Mouse (Mus musculus) cerebellum, adult 2 months (tissue): ENCODE data around the gene Fxr2. TPM values are rescaled to one million over a fixed set of nuclear protein-coding genes. Genes with fewer than 3 reads are reported as not detected.
A peak's percentile ranks its signal among the peaks of the same experiment; 100 is the strongest.

Experiments
- DNase-seq, 2 experiments: peaks; one replicate each; pipeline ENCODE4 v3.0.0; 2021
- H3K27ac ChIP-seq: fragments of 200-500 bp; 2 replicates; pipeline ENCODE4 v1.5.1; 2012; ENCODE audit warnings: low read length, control low read depth, inconsistent platforms; ENCODE audit not compliant: insufficient read depth
- H3K27me3 ChIP-seq: fragments of 200-500 bp; 2 replicates; pipeline ENCODE4 v1.6.1; 2012; ENCODE audit warnings: inconsistent platforms, mild to moderate bottlenecking, low read length, moderate library complexity; ENCODE audit not compliant: control insufficient read depth, insufficient read depth
- H3K4me1 ChIP-seq: fragments of 200-500 bp; 2 replicates; pipeline ENCODE4 v1.6.1; 2011; ENCODE audit warnings: low read length; ENCODE audit not compliant: control insufficient read depth, insufficient read depth
- H3K4me3 ChIP-seq: fragments of 200-500 bp; replicated peaks from 2 replicates; pipeline ENCODE3; 2011; ENCODE audit warnings: mild to moderate bottlenecking, low read depth, low read length, control low read depth; ENCODE audit not compliant: insufficient read depth
- CTCF ChIP-seq: fragments of 200-500 bp; IDR thresholded peaks from 2 replicates; pipeline ENCODE4 v1.5.1; 2011; ENCODE audit warnings: low read depth, mild to moderate bottlenecking, control low read depth, low read length, moderate library complexity, borderline replicate concordance; ENCODE audit not compliant: insufficient read depth
- POLR2A ChIP-seq: fragments of 200-500 bp; IDR thresholded peaks from 2 replicates; pipeline ENCODE4 v1.6.1; 2011; ENCODE audit warnings: low read length, control low read depth, borderline replicate concordance; ENCODE audit not compliant: insufficient read depth
- WGBS: fragments of 180-500 bp; shearing (Covaris S2); methylation state at CpG from one replicate; pipeline ENCODE4 v1.1.7; 2018; 5-methylcytosine and 5-hydroxymethylcytosine counted together
- polyA plus RNA-seq: library from polyadenylated mRNA; depleted of rRNA; stranded (reverse); fragments of >200 nt; gene quantifications from 2 replicates; pipeline ENCODE4 v1.2.3, GENCODE M21; 2012

The Fxr2 gene
- polyA plus RNA-seq, 1 experiment: 176 TPM

DNA sequence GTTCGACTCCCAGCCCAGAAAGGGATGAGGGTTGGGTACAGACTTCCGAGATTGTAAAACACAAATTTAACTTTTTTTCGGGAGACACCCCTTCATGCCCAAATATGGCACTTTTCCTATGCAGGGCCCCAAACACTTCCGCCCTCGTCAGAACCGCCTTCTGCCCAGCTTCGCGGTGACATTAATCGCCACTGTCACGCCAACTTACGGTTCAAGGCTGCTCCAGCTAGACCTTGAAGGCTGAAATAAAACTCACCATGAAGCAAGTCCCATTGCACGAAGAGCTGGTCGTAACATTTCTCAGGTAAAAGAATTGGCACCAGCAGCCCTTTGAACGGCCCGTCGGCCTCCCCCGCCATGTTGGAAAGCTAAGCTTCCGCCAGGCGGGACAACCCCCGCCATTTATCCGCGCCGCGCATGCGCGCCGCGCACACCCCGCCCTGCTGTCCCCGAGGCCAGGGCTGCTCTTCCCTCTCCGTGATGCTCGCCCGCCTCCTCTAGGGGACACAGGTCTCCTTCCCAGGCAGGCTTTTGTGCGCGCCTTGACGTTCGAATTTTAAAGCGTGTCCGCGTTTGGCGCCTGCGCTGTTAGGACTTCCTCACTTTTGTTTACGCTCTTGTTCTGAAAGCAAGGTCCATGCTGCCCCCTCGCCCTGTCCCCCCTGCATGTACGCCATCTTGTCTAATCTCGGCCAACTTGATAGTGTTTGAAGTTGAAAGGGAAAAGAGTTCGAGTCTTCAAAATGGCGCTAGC lies 29.6 kb downstream of the Fxr2 start, which contains the start of gene Mpdu1:
TSS of gene Mpdu1 (minus strand) at position 430 of the 754 bp plus-strand sequence.
- TF ChIP-seq CTCF (peak; percentile 18; the same call in 1 of the 2 replicates), POLR2A (peak; percentile 74; the same call in 1 of the 2 replicates)
- WGBS: under 1% methylated on average over 48 of the region's 48 CpGs
- peak within 1 kb of the TSS; percentile 85 for H3K4me3 ChIP-seq
- peak; percentile 94 to 97 for DNase-seq
- H3K27ac ChIP-seq: peak within 1 kb of the TSS; percentile 93
- H3K4me1 ChIP-seq: 0 out of 2 replicates have a peak, but pooled peaks cover 3% of the 10 kb centered on the region
- no peaks in the 10 kb centered on the region for H3K27me3 ChIP-seq

DNA sequence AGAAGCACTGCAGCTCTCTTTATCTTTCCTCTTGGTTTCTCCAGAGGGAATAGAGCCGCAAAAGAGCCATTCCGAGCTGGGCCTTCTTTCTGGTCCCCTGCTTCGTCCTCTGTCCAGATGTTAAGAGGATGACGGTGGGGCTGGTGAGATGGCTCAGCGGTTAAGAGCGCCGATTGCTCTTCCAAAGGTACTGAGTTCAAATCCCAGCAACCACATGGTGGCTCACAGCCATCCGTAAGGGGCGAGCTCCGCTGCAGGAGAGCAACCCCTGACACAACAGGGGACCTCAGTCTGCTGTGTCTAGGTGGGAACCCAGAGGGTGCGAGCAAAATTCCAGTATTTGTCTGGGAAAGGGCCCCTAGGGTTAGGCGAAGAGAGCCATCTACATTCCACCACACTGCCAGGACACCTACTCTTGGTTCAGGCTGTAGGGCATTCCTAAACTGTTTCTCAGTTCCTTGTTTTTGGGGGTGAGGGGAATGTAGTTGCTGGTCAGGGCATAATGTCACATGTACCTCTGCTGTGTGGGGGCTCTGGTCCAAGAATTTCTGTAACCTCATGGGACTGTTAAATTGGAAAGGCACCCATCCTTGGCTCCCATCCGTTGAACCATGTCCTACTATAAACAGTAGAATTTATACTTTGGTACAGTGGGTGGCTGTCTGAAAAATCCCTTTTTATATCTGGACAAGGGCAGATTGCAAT lies 30.3 kb downstream of the Fxr2 start:
- H3K4me3 ChIP-seq: peak overlapping the region; percentile 85
- no peak for DNase-seq
- WGBS: 55% methylated on average over 13 of the region's 13 CpGs
- no peaks in the 10 kb centered on the region for H3K27me3 ChIP-seq
- H3K27ac ChIP-seq: peak overlapping the region; percentile 35
- H3K4me1 ChIP-seq: 0 out of 2 replicates have a peak, but pooled peaks cover 3% of the 10 kb centered on the region
- TF ChIP-seq CTCF: no peak
- no peak for TF ChIP-seq POLR2A

DNA sequence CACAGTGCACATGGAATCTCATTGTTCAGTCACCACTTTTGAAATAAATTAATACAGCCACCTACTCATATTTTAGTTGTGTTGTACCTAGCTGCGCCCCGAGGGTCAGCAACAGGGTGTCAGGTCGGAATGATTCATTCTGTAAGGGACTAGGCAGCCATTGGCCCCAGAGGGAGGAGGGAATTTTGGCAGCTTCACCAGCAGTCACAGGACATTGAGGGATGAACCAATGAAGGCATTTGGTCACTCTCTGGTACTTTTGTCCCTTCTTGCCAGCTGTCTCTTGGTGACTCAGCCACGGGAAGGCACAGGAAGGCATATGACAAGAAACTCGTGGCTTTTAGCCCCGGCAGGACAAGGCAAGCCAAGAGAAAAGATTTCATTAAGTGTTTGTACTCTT lies 31.0 kb downstream of the Fxr2 start:
- H3K4me1 ChIP-seq: 0 out of 2 replicates have a peak, but pooled peaks cover 3% of the 10 kb centered on the region
- no peak overlapping the region for H3K27ac ChIP-seq
- H3K4me3 ChIP-seq: no peak overlapping the region
- no peaks in the 10 kb centered on the region for H3K27me3 ChIP-seq
- DNase-seq: peak in 1 of 2 experiments; percentile 44
- no peak for TF ChIP-seq POLR2A
- TF ChIP-seq CTCF: no peak
- WGBS: 44% methylated on average over 6 of the region's 6 CpGs

DNA sequence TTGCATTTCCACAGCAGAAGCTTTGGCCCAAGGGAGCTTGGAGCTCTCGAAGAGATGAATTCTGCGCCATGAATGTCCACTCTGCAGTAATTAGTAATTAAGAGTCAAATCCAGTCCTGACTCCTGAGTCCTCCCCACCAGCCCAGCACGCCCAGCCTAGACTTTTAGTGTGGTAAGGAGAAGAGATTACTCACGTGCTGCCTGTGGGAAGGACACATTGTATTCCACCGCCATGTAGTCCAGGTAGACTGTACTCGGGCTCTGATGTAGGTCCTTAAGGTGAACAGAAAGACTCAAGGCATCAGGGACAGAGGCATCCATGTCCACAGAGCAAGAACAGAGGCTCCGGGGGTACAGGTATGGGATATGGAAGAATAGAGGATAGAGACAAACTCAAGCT lies 32.1 kb downstream of the Fxr2 start:
- no peak for TF ChIP-seq CTCF
- TF ChIP-seq POLR2A: no peak
- no peak overlapping the region for H3K4me3 ChIP-seq
- 89% methylated on average over 7 of the region's 7 CpGs for WGBS
- H3K27ac ChIP-seq: no peak overlapping the region
- 0 out of 2 replicates have a peak, but pooled peaks cover 3% of the 10 kb centered on the region for H3K4me1 ChIP-seq
- no peaks in the 10 kb centered on the region for H3K27me3 ChIP-seq
- DNase-seq: no peak

DNA sequence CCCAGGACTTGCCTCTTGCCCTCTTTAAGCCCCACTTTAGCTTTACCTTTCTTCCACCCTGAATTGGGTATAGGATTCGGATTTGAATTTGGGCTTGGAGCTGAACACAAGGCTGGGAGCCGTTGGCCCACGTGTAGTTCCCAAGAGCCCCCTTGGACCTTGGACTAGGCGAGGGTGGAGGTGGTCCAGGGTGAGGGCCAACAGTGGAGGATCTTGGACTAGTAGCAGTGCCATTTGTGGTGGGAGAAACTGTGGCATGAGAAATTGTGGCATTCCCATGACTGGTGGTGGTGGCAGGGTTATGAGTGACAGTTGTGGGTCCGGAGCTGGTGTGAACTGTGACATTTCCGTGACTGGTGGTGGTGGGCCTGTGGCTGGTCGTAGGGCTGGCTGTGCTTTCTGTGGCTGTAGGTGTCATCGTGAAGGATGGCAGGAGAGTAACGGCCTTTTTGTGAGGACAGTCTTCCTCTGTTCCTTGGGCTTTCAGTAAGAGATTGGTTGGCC lies 32.7 kb downstream of the Fxr2 start:
- Histone ChIP-seq H3K4me3 (no peak overlapping the region), H3K27me3 (no peaks in the 10 kb centered on the region), H3K4me1 (peaks cover 3% of the 10 kb centered on the region; the same call in 1 of the 2 replicates), H3K27ac (no peak overlapping the region)
- WGBS: 60% methylated on average over 9 of the region's 9 CpGs
- TF ChIP-seq POLR2A: no peak
- no peak for DNase-seq

DNA sequence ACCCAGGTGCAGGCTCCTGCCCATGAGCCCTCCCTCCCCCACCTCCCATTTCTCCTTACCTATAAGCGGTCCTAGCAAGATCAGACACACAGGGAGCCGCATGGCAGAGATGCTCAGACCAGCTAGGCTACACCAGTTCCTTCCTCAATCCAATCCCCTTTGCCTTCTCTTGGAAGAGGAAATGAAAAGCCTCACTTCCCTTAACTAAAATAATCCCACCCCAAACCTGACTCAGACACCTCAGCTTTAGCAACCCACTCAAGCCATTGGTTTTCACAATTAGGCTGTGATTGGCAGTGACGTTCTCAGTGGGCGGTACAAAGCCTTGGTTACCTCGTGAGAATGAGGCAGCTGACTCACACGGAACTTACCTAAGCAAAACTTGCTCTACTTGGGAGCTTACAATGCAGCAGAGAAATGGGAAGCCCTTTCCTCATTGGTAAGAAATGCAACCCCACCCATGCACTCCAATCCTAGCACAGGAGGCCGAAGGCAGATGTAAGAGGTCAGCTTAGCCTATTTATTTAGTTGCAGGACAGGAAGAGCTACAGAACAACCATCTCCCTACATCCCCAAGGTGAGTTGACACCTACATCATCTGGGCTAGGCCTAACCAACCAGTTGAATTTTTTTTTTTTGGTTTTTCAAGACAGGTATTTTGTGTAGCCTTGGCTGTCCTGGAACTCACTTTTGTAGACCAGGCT lies 33.3 kb downstream of the Fxr2 start, which contains the start of gene Cd68:
TSS of gene Cd68 (minus strand) at position 193 of the 704 bp plus-strand sequence.
- TF ChIP-seq CTCF (no peak), POLR2A (no peak)
- Histone ChIP-seq H3K4me1 (peaks cover 3% of the 10 kb centered on the region; the same call in 1 of the 2 replicates), H3K4me3 (no peak within 1 kb of the TSS), H3K27me3 (no peaks in the 10 kb centered on the region), H3K27ac (no peak within 1 kb of the TSS)
- DNase-seq: no peak
- WGBS: 42% methylated on average over 7 of the region's 7 CpGs

DNA sequence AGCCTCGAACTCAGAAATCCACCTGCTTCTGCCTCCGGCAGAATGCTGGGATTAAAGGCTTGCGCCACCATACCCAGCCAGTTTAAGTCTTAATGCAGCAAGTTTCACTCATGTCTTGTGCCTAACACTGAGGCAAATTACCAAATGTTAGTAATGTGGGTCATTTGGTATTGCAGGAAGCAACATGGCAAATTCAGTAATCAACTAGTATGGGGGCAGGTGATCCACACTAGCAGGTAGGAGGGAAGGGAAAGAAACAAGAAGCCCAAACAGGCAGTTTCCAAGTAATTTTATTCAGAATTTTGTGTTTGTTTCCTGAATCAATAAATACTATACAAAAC lies 33.8 kb downstream of the Fxr2 start:
- WGBS: 91% methylated on average over 3 of the region's 3 CpGs
- no peak overlapping the region for H3K4me3 ChIP-seq
- TF ChIP-seq POLR2A (no peak), CTCF (no peak)

More for the DNA sequence above, 33.8 kb downstream of the Fxr2 start:
- Histone ChIP-seq H3K27me3 (no peaks in the 10 kb centered on the region), H3K4me1 (peaks cover 3% of the 10 kb centered on the region; the same call in 1 of the 2 replicates), H3K27ac (no peak overlapping the region)
- no peak for DNase-seq
